In the genomic region with DNA sequence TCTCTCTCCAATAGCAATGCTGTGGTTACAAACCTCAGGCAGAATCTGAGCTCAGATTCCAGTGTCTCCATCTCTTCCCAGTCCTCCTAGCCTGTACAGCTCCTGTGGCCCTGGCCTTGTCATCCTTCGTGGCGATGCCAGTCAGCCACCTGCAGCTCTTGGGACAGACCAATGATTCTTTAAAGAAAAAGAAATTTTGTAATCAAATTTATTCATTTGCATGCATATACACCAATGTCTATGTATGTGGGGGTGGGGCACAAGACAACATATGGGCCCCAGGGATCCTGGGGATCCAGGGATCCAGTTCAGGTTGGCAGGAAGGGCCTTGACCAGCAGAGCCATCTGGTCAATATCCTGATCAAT, we compare ENCODE assay signal across 9 mouse cellular contexts. TPM values are rescaled to one million over a fixed set of nuclear protein-coding genes. Genes with fewer than 3 reads are reported as not detected.
A peak's percentile ranks its signal among the peaks of the same experiment; 100 is the strongest.
DNase-seq lines count a peak whose midpoint lies in the region; ATAC-seq and TF ChIP-seq lines count a peak whose summit lies in the region.
"Had no signal": no experiment of that assay in that cellular context is flagged by ENCODE, and none has a peak within 500 bp of the region (broad histone marks: within the 10 kb centered on the region; RNA-seq: fewer than 3 reads in every experiment).

No protein-coding gene starts in this region.

- H3K27me3 ChIP-seq in hindbrain, embryonic 10.5 days (ENCODE audit: insufficient read depth, poor library complexity, severe bottlenecking) = peaks cover 23% of the 10 kb centered on the region; the same call in 1 of the 2 replicates
- no peaks in the 10 kb centered on the region for H3K27me3 ChIP-seq in hindbrain, embryonic 11.5 days (ENCODE audit: control insufficient read depth, insufficient read depth, low read length)
- H3K27me3 ChIP-seq in embryonic facial prominence, embryonic 13.5 days = no peaks in the 10 kb centered on the region
- no peaks in the 10 kb centered on the region for H3K27me3 ChIP-seq in forebrain, postnatal 0 days (ENCODE audit: insufficient read depth, low read length)
- H3K27me3 ChIP-seq in midbrain, embryonic 14.5 days (ENCODE audit: control insufficient read depth, insufficient read depth, low read length) = no peaks in the 10 kb centered on the region

- H3K36me3 ChIP-seq in hindbrain, embryonic 10.5 days = no peaks in the 10 kb centered on the region
- no peaks in the 10 kb centered on the region for H3K36me3 ChIP-seq in hindbrain, embryonic 11.5 days (ENCODE audit: control insufficient read depth, insufficient read depth, low read length)
- no peaks in the 10 kb centered on the region for H3K36me3 ChIP-seq in embryonic facial prominence, embryonic 13.5 days
- no peaks in the 10 kb centered on the region for H3K36me3 ChIP-seq in forebrain, postnatal 0 days (ENCODE audit: insufficient read depth)
- no peaks in the 10 kb centered on the region for H3K36me3 ChIP-seq in midbrain, embryonic 14.5 days (ENCODE audit: control insufficient read depth, insufficient read depth, low read length)

- no peak for TF ChIP-seq CTCF in forebrain, postnatal 0 days (IDR thresholded peaks at IDR 0.05; ENCODE audit: low read depth)

- ATAC-seq in hindbrain, embryonic 11.5 days (ENCODE audit: low FRiP score) = no peak
- ATAC-seq in embryonic facial prominence, embryonic 13.5 days (ENCODE audit: insufficient number of reproducible peaks, insufficient read depth, low FRiP score, low TSS enrichment, low read depth) = no peak
- ATAC-seq in forebrain, postnatal 0 days = no peak
- no peak for ATAC-seq in midbrain, embryonic 14.5 days (ENCODE audit: low FRiP score, low TSS enrichment)
- no peak for ATAC-seq in activated CD4-positive, CD25-positive, alpha-beta regulatory T cell, adult 4 months

- peaks cover 70% of the 10 kb centered on the region for H3K4me1 ChIP-seq in hindbrain, embryonic 10.5 days (replicated peaks)
- peaks cover 14% of the 10 kb centered on the region for H3K4me1 ChIP-seq in hindbrain, embryonic 11.5 days (replicated peaks; ENCODE audit: control insufficient read depth, insufficient read depth, low read length)
- peaks cover 72% of the 10 kb centered on the region for H3K4me1 ChIP-seq in embryonic facial prominence, embryonic 13.5 days
- peaks cover 33% of the 10 kb centered on the region for H3K4me1 ChIP-seq in forebrain, postnatal 0 days (ENCODE audit: insufficient read depth)
- H3K4me1 ChIP-seq in midbrain, embryonic 14.5 days (ENCODE audit: control insufficient read depth, insufficient read depth, low read length) = peaks cover 62% of the 10 kb centered on the region

- H3K9ac ChIP-seq in hindbrain, embryonic 11.5 days (ENCODE audit: low read depth, low read length) = no peak overlapping the region
- H3K9ac ChIP-seq in embryonic facial prominence, embryonic 13.5 days = no peak overlapping the region
- no peak overlapping the region for H3K9ac ChIP-seq in forebrain, postnatal 0 days
- no peak overlapping the region for H3K9ac ChIP-seq in midbrain, embryonic 14.5 days (replicated peaks; ENCODE audit: low read length)

- no peak overlapping the region for H3K4me3 ChIP-seq in hindbrain, embryonic 10.5 days
- H3K4me3 ChIP-seq in hindbrain, embryonic 11.5 days (ENCODE audit: low read depth, low read length) = no peak overlapping the region
- no peak overlapping the region for H3K4me3 ChIP-seq in embryonic facial prominence, embryonic 13.5 days
- no peak overlapping the region for H3K4me3 ChIP-seq in forebrain, postnatal 0 days (ENCODE audit: low read depth, low read length)
- H3K4me3 ChIP-seq in midbrain, embryonic 14.5 days (replicated peaks; ENCODE audit: low read depth, low read length) = no peak overlapping the region

- 87% methylated on average over 2 of the region's 2 CpGs for WGBS in hindbrain, embryonic 10.5 days
- WGBS in hindbrain, embryonic 11.5 days = 88% methylated on average over 2 of the region's 2 CpGs
- WGBS in embryonic facial prominence, embryonic 13.5 days = 67% methylated on average over 2 of the region's 2 CpGs
- 73% methylated on average over 2 of the region's 2 CpGs for WGBS in forebrain, postnatal 0 days
- 36% methylated on average over 2 of the region's 2 CpGs for WGBS in midbrain, embryonic 14.5 days

- H3K27ac ChIP-seq in hindbrain, embryonic 10.5 days = peak overlapping the region; percentile 76
- H3K27ac ChIP-seq in hindbrain, embryonic 11.5 days (ENCODE audit: low read depth, low read length) = no peak overlapping the region
- H3K27ac ChIP-seq in embryonic facial prominence, embryonic 13.5 days = peak overlapping the region; percentile 99
- peak overlapping the region; percentile 25 for H3K27ac ChIP-seq in forebrain, postnatal 0 days (ENCODE audit: low read depth, low read length)
- H3K27ac ChIP-seq in midbrain, embryonic 14.5 days (replicated peaks; ENCODE audit: low read depth, low read length) = peak overlapping the region; percentile 50

- no peak overlapping the region for H3K4me2 ChIP-seq in hindbrain, embryonic 11.5 days (replicated peaks; ENCODE audit: low read depth, low read length)
- H3K4me2 ChIP-seq in embryonic facial prominence, embryonic 13.5 days = no peak overlapping the region
- no peak overlapping the region for H3K4me2 ChIP-seq in forebrain, postnatal 0 days (ENCODE audit: low read depth)
- no peak overlapping the region for H3K4me2 ChIP-seq in midbrain, embryonic 14.5 days (ENCODE audit: low read length)

- no peak for DNase-seq in hindbrain, embryonic 10.5 days (ENCODE audit: low spot score)
- no peak for DNase-seq in hindbrain, embryonic 11.5 days (ENCODE audit: low spot score)
- no peak for DNase-seq in forebrain, postnatal 0 days
- no peak for DNase-seq in midbrain, embryonic 14.5 days
- no peak for DNase-seq in cerebellum, postnatal 10 days
- DNase-seq in kidney, postnatal 10 days = no peak
- DNase-seq: cerebellum, adult 2 months had no signal

- H3K9me3 ChIP-seq in hindbrain, embryonic 10.5 days = no peaks in the 10 kb centered on the region
- H3K9me3 ChIP-seq in hindbrain, embryonic 11.5 days (ENCODE audit: control insufficient read depth, low read length) = no peaks in the 10 kb centered on the region
- H3K9me3 ChIP-seq in embryonic facial prominence, embryonic 13.5 days = no peaks in the 10 kb centered on the region
- no peaks in the 10 kb centered on the region for H3K9me3 ChIP-seq in forebrain, postnatal 0 days (ENCODE audit: low read length)
- no peaks in the 10 kb centered on the region for H3K9me3 ChIP-seq in midbrain, embryonic 14.5 days (ENCODE audit: control insufficient read depth, low read length)

RNA-seq across cellular contexts. Expression of a gene that starts 57.4 kb away (rescaled TPM):
- polyA plus RNA-seq in hindbrain, embryonic 10.5 days (2016; fragmentation: Nextera tagmentation; extraction: Ambion mirVana) = 20.3 and 34.2 TPM in 2 replicates
- 16.0 and 21.3 TPM in 2 replicates for polyA plus RNA-seq in hindbrain, embryonic 11.5 days (2014; fragmentation: Nextera tagmentation; extraction: Ambion mirVana)
- 36.5 and 37.7 TPM in 2 replicates for polyA plus RNA-seq in embryonic facial prominence, embryonic 13.5 days (2015; fragmentation: Nextera tagmentation; extraction: Ambion mirVana)
- 134 and 161 TPM in 2 replicates for total RNA-seq in forebrain, postnatal 0 days (2014; rRNA removed)
- polyA plus RNA-seq in forebrain, postnatal 0 days (2015; fragmentation: Nextera tagmentation; extraction: Ambion mirVana) = 86.3 and 95.7 TPM in 2 replicates
- polyA plus RNA-seq in midbrain, embryonic 14.5 days (2014; fragmentation: Nextera tagmentation; extraction: Ambion mirVana) = 71.6 and 80.2 TPM in 2 replicates
- polyA plus RNA-seq in activated CD4-positive, CD25-positive, alpha-beta regulatory T cell, adult 4 months (2017; shearing (Covaris generic)) = 10 to 100 TPM in 1 of 2 experiments, 1 to 10 TPM in 1; 8.6 to 13.6 TPM
